Comparison of ENCODE assay signal across 8 mouse cellular contexts in genomic region chr5:137749196-137749836, GRCm38 (mm10). TPM values are rescaled to one million over a fixed set of nuclear protein-coding genes. Genes with fewer than 3 reads are reported as not detected.
DNase-seq lines count a peak whose midpoint lies in the region; ATAC-seq and TF ChIP-seq lines count a peak whose summit lies in the region.

No protein-coding gene starts in this region.

- H3K9me3 ChIP-seq in kidney, embryonic 16.5 days (ENCODE audit: low read length), result no peaks in the 10 kb centered on the region
- H3K9me3 ChIP-seq in embryonic facial prominence, embryonic 15.5 days (replicated peaks), result no peaks in the 10 kb centered on the region
- H3K9me3 ChIP-seq in limb, embryonic 15.5 days, result no peaks in the 10 kb centered on the region

- no peak for DNase-seq in kidney, postnatal 4 days
- no peak for DNase-seq in left cerebral cortex, adult 8-10 months (ENCODE audit: low spot score in 2 of 2)
- no peak for DNase-seq in layer of hippocampus, adult 9-11 months

- 32% methylated on average over 6 of the region's 6 CpGs for WGBS in kidney, embryonic 16.5 days
- 39% methylated on average over 6 of the region's 6 CpGs for WGBS in embryonic facial prominence, embryonic 15.5 days
- 30% methylated on average over 6 of the region's 6 CpGs for WGBS in limb, embryonic 15.5 days
- WGBS in small intestine, adult 2 months, result 48% methylated on average over 6 of the region's 6 CpGs

- H3K9ac ChIP-seq in kidney, embryonic 16.5 days (replicated peaks; ENCODE audit: low read length), result peak overlapping the region; percentile 58; the same call in 1 of the 2 replicates
- no peak overlapping the region for H3K9ac ChIP-seq in embryonic facial prominence, embryonic 15.5 days
- no peak overlapping the region for H3K9ac ChIP-seq in limb, embryonic 15.5 days

- no peak for TF ChIP-seq CTCF in small intestine, adult 2 months (IDR thresholded peaks at IDR 0.05; ENCODE audit: extremely low read depth, insufficient read length, insufficient replicate concordance, low read depth, low read length)

- H3K4me2 ChIP-seq in kidney, embryonic 16.5 days (replicated peaks; ENCODE audit: low read depth, low read length), result peak overlapping the region; percentile 99
- peak overlapping the region; percentile 95 for H3K4me2 ChIP-seq in embryonic facial prominence, embryonic 15.5 days (replicated peaks)
- peak overlapping the region; percentile 90 for H3K4me2 ChIP-seq in limb, embryonic 15.5 days

- no peak for ATAC-seq in kidney, embryonic 16.5 days (ENCODE audit: low FRiP score, low TSS enrichment)
- ATAC-seq in embryonic facial prominence, embryonic 15.5 days (ENCODE audit: insufficient number of reproducible peaks, low FRiP score, low TSS enrichment, low read depth), result no peak
- no peak for ATAC-seq in limb, embryonic 15.5 days (ENCODE audit: insufficient number of reproducible peaks, low FRiP score, low TSS enrichment, low read depth)
- ATAC-seq in cerebellum, adult (ENCODE audit: insufficient number of reproducible peaks, low FRiP score, low TSS enrichment), result no peak

- H3K27ac ChIP-seq in kidney, embryonic 16.5 days (ENCODE audit: low read length), result peak overlapping the region; percentile 95
- H3K27ac ChIP-seq in embryonic facial prominence, embryonic 15.5 days (replicated peaks), result peak overlapping the region; percentile 97
- peak overlapping the region; percentile 47 for H3K27ac ChIP-seq in limb, embryonic 15.5 days
- H3K27ac ChIP-seq in small intestine, adult 2 months (ENCODE audit: insufficient read depth, low read depth, low read length), result peak overlapping the region; percentile 48; the same call in 1 of the 2 replicates

- peak overlapping the region; percentile 72; the same call in 1 of the 2 replicates for H3K4me3 ChIP-seq in kidney, embryonic 16.5 days (ENCODE audit: low read length)
- H3K4me3 ChIP-seq in embryonic facial prominence, embryonic 15.5 days (replicated peaks), result peak overlapping the region; percentile 72; the same call in 1 of the 2 replicates
- H3K4me3 ChIP-seq in limb, embryonic 15.5 days, result peak overlapping the region; percentile 75
- H3K4me3 ChIP-seq in small intestine, adult 2 months (ENCODE audit: low read depth, low read length), result peak overlapping the region; percentile 25; the same call in 1 of the 2 replicates

- no peak for TF ChIP-seq POLR2A in small intestine, adult 2 months (IDR thresholded peaks at IDR 0.05; ENCODE audit: low read depth, low read length)

- peaks cover 34% of the 10 kb centered on the region for H3K36me3 ChIP-seq in kidney, embryonic 16.5 days (ENCODE audit: insufficient read depth, low read length)
- H3K36me3 ChIP-seq in embryonic facial prominence, embryonic 15.5 days, result peaks cover 41% of the 10 kb centered on the region
- H3K36me3 ChIP-seq in limb, embryonic 15.5 days, result peaks cover 36% of the 10 kb centered on the region
- peaks cover 40% of the 10 kb centered on the region for H3K36me3 ChIP-seq in small intestine, adult 2 months (ENCODE audit: control insufficient read depth, insufficient read depth, low read length)

- H3K4me1 ChIP-seq in kidney, embryonic 16.5 days (ENCODE audit: insufficient read depth, low read length), result peaks cover 27% of the 10 kb centered on the region
- peaks cover 40% of the 10 kb centered on the region for H3K4me1 ChIP-seq in embryonic facial prominence, embryonic 15.5 days
- peaks cover 48% of the 10 kb centered on the region for H3K4me1 ChIP-seq in limb, embryonic 15.5 days
- H3K4me1 ChIP-seq in small intestine, adult 2 months (ENCODE audit: control insufficient read depth, insufficient read depth, insufficient read length, low read length), result peaks cover 8% of the 10 kb centered on the region

- H3K27me3 ChIP-seq in kidney, embryonic 16.5 days (ENCODE audit: insufficient read depth, low read length), result no peaks in the 10 kb centered on the region
- no peaks in the 10 kb centered on the region for H3K27me3 ChIP-seq in embryonic facial prominence, embryonic 15.5 days
- no peaks in the 10 kb centered on the region for H3K27me3 ChIP-seq in limb, embryonic 15.5 days
- H3K27me3 ChIP-seq in small intestine, adult 2 months (ENCODE audit: control insufficient read depth, insufficient read depth, low read length), result no peaks in the 10 kb centered on the region

RNA-seq across cellular contexts. Expression of gene Tsc22d4, which starts 3.8 kb away (rescaled TPM):
- polyA plus RNA-seq in kidney, embryonic 16.5 days (2015; fragmentation: Nextera tagmentation; extraction: Ambion mirVana), result 126 and 129 TPM in 2 replicates
- 167 and 175 TPM in 2 replicates for polyA plus RNA-seq in embryonic facial prominence, embryonic 15.5 days (2015; fragmentation: Nextera tagmentation; extraction: Ambion mirVana)
- polyA plus RNA-seq in limb, embryonic 15.5 days (2015; fragmentation: Nextera tagmentation; extraction: Ambion mirVana), result 169 and 197 TPM in 2 replicates
- 72.9 and 209 TPM in 2 replicates for polyA plus RNA-seq in small intestine, adult 2 months (2012; rRNA removed)
- 100 to 1,000 TPM; 149 to 216 (median 162) TPM for total RNA-seq in left cerebral cortex, adult 8-10 months (2022)

RNA-seq across cellular contexts. Expression of gene Nyap1, which starts 7.9 kb away (rescaled TPM):
- 2.1 and 2.2 TPM in 2 replicates for polyA plus RNA-seq in kidney, embryonic 16.5 days (2015; fragmentation: Nextera tagmentation; extraction: Ambion mirVana)
- polyA plus RNA-seq in embryonic facial prominence, embryonic 15.5 days (2015; fragmentation: Nextera tagmentation; extraction: Ambion mirVana), result 4.6 and 4.7 TPM in 2 replicates
- 1.9 and 3.5 TPM in 2 replicates for polyA plus RNA-seq in limb, embryonic 15.5 days (2015; fragmentation: Nextera tagmentation; extraction: Ambion mirVana)
- polyA plus RNA-seq in small intestine, adult 2 months (2012; rRNA removed), result 7.3 and 25.1 TPM in 2 replicates
- 10 to 100 TPM; 76.3 to 78.9 (median 77.7) TPM for total RNA-seq in left cerebral cortex, adult 8-10 months (2022)

RNA-seq across cellular contexts. Expression of gene Ppp1r35, which starts 29.3 kb away (rescaled TPM):
- 26.0 and 32.1 TPM in 2 replicates for polyA plus RNA-seq in kidney, embryonic 16.5 days (2015; fragmentation: Nextera tagmentation; extraction: Ambion mirVana)
- 34.5 and 39.9 TPM in 2 replicates for polyA plus RNA-seq in embryonic facial prominence, embryonic 15.5 days (2015; fragmentation: Nextera tagmentation; extraction: Ambion mirVana)
- polyA plus RNA-seq in limb, embryonic 15.5 days (2015; fragmentation: Nextera tagmentation; extraction: Ambion mirVana), result 22.2 and 27.8 TPM in 2 replicates
- polyA plus RNA-seq in small intestine, adult 2 months (2012; rRNA removed), result 40.0 and 75.4 TPM in 2 replicates
- total RNA-seq in left cerebral cortex, adult 8-10 months (2022), result 10 to 100 TPM; 14.5 to 20.2 (median 15.9) TPM

RNA-seq across cellular contexts. Expression of gene Mepce, which starts 38.1 kb away (rescaled TPM):
- polyA plus RNA-seq in kidney, embryonic 16.5 days (2015; fragmentation: Nextera tagmentation; extraction: Ambion mirVana), result 11.0 and 11.2 TPM in 2 replicates
- 12.4 and 13.7 TPM in 2 replicates for polyA plus RNA-seq in embryonic facial prominence, embryonic 15.5 days (2015; fragmentation: Nextera tagmentation; extraction: Ambion mirVana)
- polyA plus RNA-seq in limb, embryonic 15.5 days (2015; fragmentation: Nextera tagmentation; extraction: Ambion mirVana), result 8.7 and 9.2 TPM in 2 replicates
- polyA plus RNA-seq in small intestine, adult 2 months (2012; rRNA removed), result 11.0 and 41.7 TPM in 2 replicates
- total RNA-seq in left cerebral cortex, adult 8-10 months (2022), result 10 to 100 TPM; 42.8 to 57.8 (median 45.5) TPM

RNA-seq across cellular contexts. Expression of gene Zcwpw1, which starts 38.3 kb away (rescaled TPM):
- 24.8 and 31.8 TPM in 2 replicates for polyA plus RNA-seq in kidney, embryonic 16.5 days (2015; fragmentation: Nextera tagmentation; extraction: Ambion mirVana)
- 22.4 and 26.1 TPM in 2 replicates for polyA plus RNA-seq in embryonic facial prominence, embryonic 15.5 days (2015; fragmentation: Nextera tagmentation; extraction: Ambion mirVana)
- polyA plus RNA-seq in limb, embryonic 15.5 days (2015; fragmentation: Nextera tagmentation; extraction: Ambion mirVana), result 19.7 and 24.4 TPM in 2 replicates
- polyA plus RNA-seq in small intestine, adult 2 months (2012; rRNA removed), result 0.25 and 0.39 TPM in 2 replicates
- total RNA-seq in left cerebral cortex, adult 8-10 months (2022), result 1 to 10 TPM; 5.9 to 8.7 (median 7.8) TPM

Comparison
In these comparisons a context has a peak if more than half of its experiments do, and no peak if none do; other contexts are left out.
1. H3K27ac ChIP-seq: peak in every context shown above with its lines; median percentile 97 in embryonic facial prominence, embryonic 15.5 days; 95 in kidney, embryonic 16.5 days; 48 in small intestine, adult 2 months; 47 in limb, embryonic 15.5 days.
2. H3K4me3 ChIP-seq: peak in every context shown above with its lines; median percentile 75 in limb, embryonic 15.5 days; 72 in kidney, embryonic 16.5 days; 72 in embryonic facial prominence, embryonic 15.5 days; 25 in small intestine, adult 2 months.